Mouse (Mus musculus): ENCODE data around the gene Slc6a13.

DNA sequence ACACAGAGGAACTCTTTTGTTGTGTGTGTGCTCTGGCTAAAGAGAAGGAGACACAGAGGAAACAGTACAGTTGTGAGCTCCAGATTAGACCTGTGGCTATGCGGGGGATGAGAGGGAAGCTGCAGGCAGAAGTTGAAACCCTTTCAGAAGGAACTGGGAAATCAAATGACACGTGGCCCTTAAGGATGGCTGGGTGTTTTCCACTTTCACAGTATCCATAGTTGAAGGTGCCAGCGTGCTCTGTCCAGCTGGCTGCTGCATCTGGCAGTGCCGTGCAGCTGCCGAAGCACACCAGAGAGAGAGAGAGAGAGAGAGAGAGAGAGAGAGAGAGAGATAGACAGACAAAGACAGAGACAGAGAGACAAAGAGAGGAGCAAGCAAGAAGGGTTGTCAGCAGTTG, 48.8 kb upstream of the Slc6a13 start:
- TF ChIP-seq EP300 (IDR thresholded peaks at IDR 0.05; ENCODE audit: insufficient read depth, low read depth, low read length) = no peak
- TF ChIP-seq POLR2A (IDR thresholded peaks at IDR 0.05; ENCODE audit: insufficient read depth, low read length) = no peak

Measured in ES-Bruce4 (cell line).